Mouse (Mus musculus) lung, postnatal 0 days (tissue): ENCODE measurements around the gene Gm49361.

ENCODE experiments used
- CTCF ChIP-seq: IDR thresholded peaks from 2 replicates; pipeline ENCODE4 v1.5.1; 2016; ENCODE audit warnings: antibody characterized with exemption, mild to moderate bottlenecking
- EP300 ChIP-seq: IDR thresholded peaks from 2 replicates; pipeline ENCODE4 v1.6.1; 2016; ENCODE audit warnings: antibody characterized with exemption, mild to moderate bottlenecking, control low read depth

DNA sequence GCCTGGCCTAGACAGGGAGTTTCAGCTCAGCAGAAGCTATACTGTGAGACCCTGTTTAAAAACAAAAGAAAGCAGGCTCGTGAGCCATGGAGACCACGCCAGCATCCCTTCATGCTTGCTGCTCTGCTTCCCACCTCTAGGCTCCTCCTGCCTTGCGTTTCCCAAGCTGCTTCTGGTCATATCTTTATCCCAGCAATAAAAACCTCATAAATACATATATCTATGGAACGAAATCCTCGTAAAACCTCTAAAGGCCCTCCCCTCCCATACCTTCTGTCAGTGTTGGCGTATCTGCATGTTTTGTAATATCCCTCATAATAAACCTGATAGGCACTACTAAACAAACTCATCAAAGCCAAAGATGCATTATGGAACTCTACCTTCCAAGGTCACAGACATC, 59.3 kb downstream of the Gm49361 start:
- TF ChIP-seq EP300 (no peak), CTCF (no peak)
